8 mouse cellular contexts compared by ENCODE assay signal in genomic region chr14:119965842-119966483, GRCm38 (mm10).
DNase-seq lines count a peak whose midpoint lies in the region; ATAC-seq and TF ChIP-seq lines count a peak whose summit lies in the region.
"Had no signal": no experiment of that assay in that cellular context is flagged by ENCODE, and none has a peak within 500 bp of the region (broad histone marks: within the 10 kb centered on the region; RNA-seq: fewer than 3 reads in every experiment).

No protein-coding gene starts in this region.

- no peak overlapping the region for H3K9ac ChIP-seq in kidney, postnatal 0 days (ENCODE audit: low read depth, low read length)
- no peak overlapping the region for H3K9ac ChIP-seq in midbrain, embryonic 13.5 days (replicated peaks)
- H3K9ac ChIP-seq: liver, embryonic 13.5 days had no signal

- H3K27ac ChIP-seq in kidney, postnatal 0 days = no peak overlapping the region
- H3K27ac ChIP-seq in midbrain, embryonic 13.5 days = no peak overlapping the region
- H3K27ac ChIP-seq: liver, embryonic 13.5 days had no signal

- no peaks in the 10 kb centered on the region for H3K27me3 ChIP-seq in kidney, postnatal 0 days (ENCODE audit: insufficient read depth, low read length)
- no peaks in the 10 kb centered on the region for H3K27me3 ChIP-seq in midbrain, embryonic 13.5 days
- H3K27me3 ChIP-seq: liver, embryonic 13.5 days had no signal

- H3K4me2 ChIP-seq in kidney, postnatal 0 days (ENCODE audit: low read length) = no peak overlapping the region
- no peak overlapping the region for H3K4me2 ChIP-seq in midbrain, embryonic 13.5 days (replicated peaks)
- H3K4me2 ChIP-seq: liver, embryonic 13.5 days had no signal

- H3K4me1 ChIP-seq in kidney, postnatal 0 days (replicated peaks; ENCODE audit: insufficient read depth, low read length) = no peaks in the 10 kb centered on the region
- H3K4me1 ChIP-seq in midbrain, embryonic 13.5 days (replicated peaks) = no peaks in the 10 kb centered on the region
- H3K4me1 ChIP-seq: liver, embryonic 13.5 days had no signal

- peak; percentile 25 for DNase-seq in kidney, postnatal 0 days (ENCODE audit: low spot score)
- no peak for DNase-seq in kidney, adult 9 months
- peak; percentile 9 for DNase-seq in cerebellum, adult 9-10 months
- no peak for DNase-seq in embryo, embryonic 11 days
- DNase-seq in thymus, adult 18-20 months = no peak
- DNase-seq: liver, embryonic 13.5 days had no signal

- H3K9me3 ChIP-seq in kidney, postnatal 0 days (replicated peaks; ENCODE audit: low read length) = no peaks in the 10 kb centered on the region
- H3K9me3 ChIP-seq in midbrain, embryonic 13.5 days = no peaks in the 10 kb centered on the region

- no peaks in the 10 kb centered on the region for H3K36me3 ChIP-seq in kidney, postnatal 0 days (ENCODE audit: insufficient read depth, low read length)
- H3K36me3 ChIP-seq in midbrain, embryonic 13.5 days = no peaks in the 10 kb centered on the region
- H3K36me3 ChIP-seq: liver, embryonic 13.5 days had no signal

- WGBS in kidney, postnatal 0 days = 53% methylated on average over 11 of the region's 11 CpGs
- 75% methylated on average over 11 of the region's 11 CpGs for WGBS in midbrain, embryonic 13.5 days

- no peak overlapping the region for H3K4me3 ChIP-seq in kidney, postnatal 0 days (replicated peaks; ENCODE audit: low read depth, low read length)
- H3K4me3 ChIP-seq in midbrain, embryonic 13.5 days (replicated peaks) = no peak overlapping the region
- H3K4me3 ChIP-seq: liver, embryonic 13.5 days had no signal

- TF ChIP-seq CTCF in kidney, postnatal 0 days (IDR thresholded peaks at IDR 0.05; ENCODE audit: low read depth) = no peak

- ATAC-seq in kidney, postnatal 0 days (replicated peaks; ENCODE audit: low FRiP score, low read depth) = no peak
- ATAC-seq in cerebellum, adult (ENCODE audit: insufficient number of reproducible peaks, low FRiP score, low TSS enrichment) = peak; percentile 40; the same call in 1 of the 2 replicates
- peak; percentile 34; the same call in 1 of the 2 replicates for ATAC-seq in midbrain, embryonic 13.5 days

Comparison
In these comparisons a context has a peak if more than half of its experiments do, and no peak if none do; other contexts are left out.
1. DNase-seq: peak in kidney, postnatal 0 days (single experiment) and cerebellum, adult 9-10 months (single experiment); none in kidney, adult 9 months (single experiment), embryo, embryonic 11 days (single experiment) and thymus, adult 18-20 months (0 of 2).